Mouse (Mus musculus) thymus, adult 2 months (tissue): ENCODE measurements around the gene Taar7f.
"Not testable (repeated sequence)": the region's sequence is repeated elsewhere in the genome, so short reads cannot be mapped to it uniquely, and the experiment has no call there.

Experiments used
- CTCF ChIP-seq: fragments of 200-500 bp; IDR thresholded peaks from 2 replicates; pipeline ENCODE4 v1.5.1; 2012; ENCODE audit warnings: mild to moderate bottlenecking, control low read depth, low read length, moderate library complexity, borderline replicate concordance; ENCODE audit not compliant: control insufficient read depth, poor library complexity, insufficient read depth; ENCODE audit errors: extremely low read depth
- POLR2A ChIP-seq: fragments of 200-500 bp; IDR thresholded peaks from 2 replicates; pipeline ENCODE4 v1.6.1; 2012; ENCODE audit warnings: mild to moderate bottlenecking, low read length, control low read depth, moderate library complexity; ENCODE audit not compliant: control insufficient read depth, poor library complexity, insufficient read depth; ENCODE audit errors: extremely low read depth

DNA sequence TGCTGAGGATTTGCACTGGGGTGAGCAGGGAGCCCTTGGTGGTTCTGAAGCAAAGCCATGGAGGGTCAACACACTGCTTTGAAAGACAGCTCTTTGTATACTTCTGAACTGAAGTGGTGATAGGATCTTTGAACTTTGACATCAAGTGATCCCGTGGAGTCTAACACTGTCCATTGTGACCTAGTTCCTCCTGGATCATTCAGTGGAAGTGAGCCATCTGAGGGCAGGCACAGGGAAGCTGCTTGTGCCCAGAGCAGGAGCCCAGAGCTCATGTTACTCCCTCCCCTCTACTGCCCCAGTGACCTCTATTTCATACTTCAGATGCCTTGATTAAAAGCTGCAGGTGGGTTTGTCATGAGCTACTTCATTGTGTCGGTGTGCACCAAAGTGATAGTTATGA is 47.7 kb downstream of the Taar7f start:
- TF ChIP-seq POLR2A, CTCF: not testable (repeated sequence)
